Mouse (Mus musculus): ENCODE results near the gene Tm4sf20. TPM values are rescaled to one million over a fixed set of nuclear protein-coding genes. Genes with fewer than 3 reads are reported as not detected.

Gene Tm4sf20
- not detected for polyA plus RNA-seq (2014; fragmentation: Illumina TruSeq; extraction: RNeasy Lipid Tissue Mini Kit (QIAGEN cat#74804); ENCODE audit: insufficient read depth, low read depth, low replicate concordance)

GRCm38 (mm10) chr1:82768269-82768668 lies at the start of gene Tm4sf20:
Tm4sf20 (minus strand) TSS chr1:82768461.

GRCm38 (mm10) chr1:82771022-82771586 lies 2.8 kb upstream of the Tm4sf20 start, which contains the start of gene Gm47791:
Gm47791 (minus strand) TSS chr1:82771243.

GRCm38 (mm10) chr1:82724339-82725025 lies 43.8 kb downstream of the Tm4sf20 start, which contains the start of gene Mff:
Mff (plus strand) TSS chr1:82724890.

Other genes starting within 250 kb of the Tm4sf20 start
- 11.7 TPM for gene Col4a4, start 181.6 kb downstream of the Tm4sf20 start, polyA plus RNA-seq (2014; fragmentation: Illumina TruSeq; extraction: RNeasy Lipid Tissue Mini Kit (QIAGEN cat#74804); ENCODE audit: insufficient read depth, low read depth, low replicate concordance)
- gene Col4a3, start 181.5 kb downstream of the Tm4sf20 start, polyA plus RNA-seq (2014; fragmentation: Illumina TruSeq; extraction: RNeasy Lipid Tissue Mini Kit (QIAGEN cat#74804); ENCODE audit: insufficient read depth, low read depth, low replicate concordance): 14.0 TPM
- 96.3 TPM for gene Mff, start 43.6 kb downstream of the Tm4sf20 start, polyA plus RNA-seq (2014; fragmentation: Illumina TruSeq; extraction: RNeasy Lipid Tissue Mini Kit (QIAGEN cat#74804); ENCODE audit: insufficient read depth, low read depth, low replicate concordance)
- not detected for gene Gm47791, start 2.8 kb upstream of the Tm4sf20 start, polyA plus RNA-seq (2014; fragmentation: Illumina TruSeq; extraction: RNeasy Lipid Tissue Mini Kit (QIAGEN cat#74804); ENCODE audit: insufficient read depth, low read depth, low replicate concordance)
- gene Agfg1, start 71.0 kb upstream of the Tm4sf20 start, polyA plus RNA-seq (2014; fragmentation: Illumina TruSeq; extraction: RNeasy Lipid Tissue Mini Kit (QIAGEN cat#74804); ENCODE audit: insufficient read depth, low read depth, low replicate concordance): 30.7 TPM
- not detected for gene A030005L19Rik, start 144.9 kb upstream of the Tm4sf20 start, polyA plus RNA-seq (2014; fragmentation: Illumina TruSeq; extraction: RNeasy Lipid Tissue Mini Kit (QIAGEN cat#74804); ENCODE audit: insufficient read depth, low read depth, low replicate concordance)
- not detected for gene A030014E15Rik, start 156.5 kb upstream of the Tm4sf20 start, polyA plus RNA-seq (2014; fragmentation: Illumina TruSeq; extraction: RNeasy Lipid Tissue Mini Kit (QIAGEN cat#74804); ENCODE audit: insufficient read depth, low read depth, low replicate concordance)
- gene Gm6217, start 162.9 kb upstream of the Tm4sf20 start, polyA plus RNA-seq (2014; fragmentation: Illumina TruSeq; extraction: RNeasy Lipid Tissue Mini Kit (QIAGEN cat#74804); ENCODE audit: insufficient read depth, low read depth, low replicate concordance): not detected
- not detected for gene A030003K21Rik, start 174.9 kb upstream of the Tm4sf20 start, polyA plus RNA-seq (2014; fragmentation: Illumina TruSeq; extraction: RNeasy Lipid Tissue Mini Kit (QIAGEN cat#74804); ENCODE audit: insufficient read depth, low read depth, low replicate concordance)
- not detected for gene Gm7544, start 187.6 kb upstream of the Tm4sf20 start, polyA plus RNA-seq (2014; fragmentation: Illumina TruSeq; extraction: RNeasy Lipid Tissue Mini Kit (QIAGEN cat#74804); ENCODE audit: insufficient read depth, low read depth, low replicate concordance)
- gene Gm47955, start 191.8 kb upstream of the Tm4sf20 start, polyA plus RNA-seq (2014; fragmentation: Illumina TruSeq; extraction: RNeasy Lipid Tissue Mini Kit (QIAGEN cat#74804); ENCODE audit: insufficient read depth, low read depth, low replicate concordance): not detected
- not detected for gene Gm47959, start 232.1 kb upstream of the Tm4sf20 start, polyA plus RNA-seq (2014; fragmentation: Illumina TruSeq; extraction: RNeasy Lipid Tissue Mini Kit (QIAGEN cat#74804); ENCODE audit: insufficient read depth, low read depth, low replicate concordance)

Measured in lung, adult 10 weeks (tissue).